7 mouse cellular contexts compared by ENCODE assay signal in the genomic region with DNA sequence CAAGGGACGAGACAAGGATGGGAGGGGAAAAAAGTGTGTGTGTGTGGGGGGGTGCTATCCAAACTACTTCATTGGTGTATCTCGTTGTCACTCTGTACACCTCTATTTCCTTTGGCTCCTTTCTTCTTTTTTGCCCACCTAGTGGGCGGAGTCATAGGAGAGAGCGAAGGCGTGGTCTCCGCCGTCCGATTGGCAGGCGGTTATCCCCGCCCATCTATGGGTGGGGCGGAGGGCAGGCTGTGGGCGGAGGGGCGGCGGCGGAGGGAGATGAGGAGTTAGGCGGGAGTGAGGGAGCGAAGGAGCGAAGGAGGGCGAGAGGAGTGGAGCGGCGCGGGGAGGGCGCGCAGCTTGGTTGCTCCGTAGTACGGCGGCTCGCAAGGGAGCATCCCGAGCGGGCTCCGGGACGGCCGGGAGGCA. TPM values are rescaled to one million over a fixed set of nuclear protein-coding genes. Genes with fewer than 3 reads are reported as not detected.
DNase-seq lines count a peak whose midpoint lies in the region; ATAC-seq lines count a peak whose summit lies in the region.

A gene (plus strand): TSS at position 216 of the 417 bp plus-strand sequence.

- WGBS in embryonic facial prominence, embryonic 11.5 days, result under 1% methylated on average over 30 of the region's 33 CpGs
- WGBS in limb, embryonic 11.5 days, result 0% methylated on average over 27 of the region's 33 CpGs
- WGBS in midbrain, embryonic 14.5 days, result under 1% methylated on average over 29 of the region's 33 CpGs

- H3K9ac ChIP-seq in embryonic facial prominence, embryonic 11.5 days (replicated peaks; ENCODE audit: low read length), result peak within 1 kb of the TSS; percentile 95
- H3K9ac ChIP-seq in limb, embryonic 11.5 days (ENCODE audit: low read length), result peak within 1 kb of the TSS; percentile 89
- peak within 1 kb of the TSS; percentile 93 for H3K9ac ChIP-seq in midbrain, embryonic 14.5 days (replicated peaks; ENCODE audit: low read length)

- H3K4me3 ChIP-seq in embryonic facial prominence, embryonic 11.5 days (ENCODE audit: low read depth, low read length), result peak within 1 kb of the TSS; percentile 93
- H3K4me3 ChIP-seq in limb, embryonic 11.5 days (ENCODE audit: low read depth, low read length), result peak within 1 kb of the TSS; percentile 77
- peak within 1 kb of the TSS; percentile 92 for H3K4me3 ChIP-seq in midbrain, embryonic 14.5 days (replicated peaks; ENCODE audit: low read depth, low read length)

- no peaks in the 10 kb centered on the region for H3K36me3 ChIP-seq in embryonic facial prominence, embryonic 11.5 days (replicated peaks; ENCODE audit: control insufficient read depth, insufficient read depth, low read depth, low read length)
- no peaks in the 10 kb centered on the region for H3K36me3 ChIP-seq in limb, embryonic 11.5 days (ENCODE audit: control insufficient read depth, insufficient read depth, low read length)
- H3K36me3 ChIP-seq in midbrain, embryonic 14.5 days (ENCODE audit: control insufficient read depth, insufficient read depth, low read length), result peaks cover 7% of the 10 kb centered on the region; the same call in 1 of the 2 replicates

- peak within 1 kb of the TSS; percentile 93 for H3K27ac ChIP-seq in embryonic facial prominence, embryonic 11.5 days (replicated peaks; ENCODE audit: low read depth, low read length)
- H3K27ac ChIP-seq in limb, embryonic 11.5 days (replicated peaks; ENCODE audit: low read depth, low read length), result peak within 1 kb of the TSS; percentile 90
- H3K27ac ChIP-seq in midbrain, embryonic 14.5 days (replicated peaks; ENCODE audit: low read depth, low read length), result peak within 1 kb of the TSS; percentile 92

- ATAC-seq in embryonic facial prominence, embryonic 11.5 days (replicated peaks; ENCODE audit: insufficient number of reproducible peaks, low FRiP score, low TSS enrichment, low read depth), result peak; percentile 92
- peak; percentile 64 for ATAC-seq in granulocyte monocyte progenitor cell, adult 5-6 weeks (replicated peaks; ENCODE audit: poor library complexity, severe bottlenecking)
- peak; percentile 94 for ATAC-seq in limb, embryonic 11.5 days (ENCODE audit: insufficient number of reproducible peaks, low FRiP score, low TSS enrichment, low read depth)
- peak; percentile 93 for ATAC-seq in midbrain, embryonic 14.5 days (ENCODE audit: low FRiP score, low TSS enrichment)

- H3K9me3 ChIP-seq in embryonic facial prominence, embryonic 11.5 days (replicated peaks; ENCODE audit: control insufficient read depth, low read length), result no peaks in the 10 kb centered on the region
- no peaks in the 10 kb centered on the region for H3K9me3 ChIP-seq in limb, embryonic 11.5 days (ENCODE audit: control insufficient read depth, low read length)
- no peaks in the 10 kb centered on the region for H3K9me3 ChIP-seq in midbrain, embryonic 14.5 days (ENCODE audit: control insufficient read depth, low read length)

- no peaks in the 10 kb centered on the region for H3K27me3 ChIP-seq in embryonic facial prominence, embryonic 11.5 days (ENCODE audit: control insufficient read depth, insufficient read depth, low read length)
- H3K27me3 ChIP-seq in limb, embryonic 11.5 days (ENCODE audit: control insufficient read depth, insufficient read depth, low read length), result no peaks in the 10 kb centered on the region
- no peaks in the 10 kb centered on the region for H3K27me3 ChIP-seq in midbrain, embryonic 14.5 days (ENCODE audit: control insufficient read depth, insufficient read depth, low read length)

- H3K4me1 ChIP-seq in embryonic facial prominence, embryonic 11.5 days (ENCODE audit: control insufficient read depth, insufficient read depth, low read length), result no peaks in the 10 kb centered on the region
- no peaks in the 10 kb centered on the region; the same call in 1 of the 2 replicates for H3K4me1 ChIP-seq in limb, embryonic 11.5 days (ENCODE audit: control insufficient read depth, insufficient read depth, low read length)
- peaks cover 38% of the 10 kb centered on the region for H3K4me1 ChIP-seq in midbrain, embryonic 14.5 days (ENCODE audit: control insufficient read depth, insufficient read depth, low read length)

- DNase-seq in adrenal gland, postnatal 14 days, result peak; percentile 99
- DNase-seq in embryonic facial prominence, embryonic 11.5 days (ENCODE audit: low spot score), result peak; percentile 98
- DNase-seq in kidney, adult 18-20 months, result peak; percentile 98
- DNase-seq in limb, embryonic 11.5 days (ENCODE audit: low spot score), result peak; percentile 98
- peak; percentile 99 for DNase-seq in midbrain, embryonic 14.5 days
- DNase-seq in spleen, adult 18-20 months, result peak; percentile 97

- H3K4me2 ChIP-seq in embryonic facial prominence, embryonic 11.5 days (ENCODE audit: low read depth, low read length), result peak within 1 kb of the TSS; percentile 56
- H3K4me2 ChIP-seq in limb, embryonic 11.5 days (ENCODE audit: low read depth, severe bottlenecking), result peak within 1 kb of the TSS; percentile 76
- peak within 1 kb of the TSS; percentile 72 for H3K4me2 ChIP-seq in midbrain, embryonic 14.5 days (ENCODE audit: low read length)

RNA-seq across cellular contexts. Expression of the gene that starts here (rescaled TPM):
- total RNA-seq in adrenal gland, postnatal 14 days (2021), result 43.1 and 48.7 TPM in 2 replicates
- 36.5 and 40.1 TPM in 2 replicates for polyA plus RNA-seq in embryonic facial prominence, embryonic 11.5 days (2014; fragmentation: Nextera tagmentation; extraction: Ambion mirVana)
- total RNA-seq in granulocyte monocyte progenitor cell, adult 5-6 weeks (2014; fragmentation: Nextera tagmentation), result 9.3 and 10.7 TPM in 2 replicates
- 5.0 and 7.0 TPM in 2 replicates for total RNA-seq in granulocyte monocyte progenitor cell, adult 5-6 weeks (2017)
- 32.5 and 37.5 TPM in 2 replicates for polyA plus RNA-seq in limb, embryonic 11.5 days (2014; fragmentation: Nextera tagmentation; extraction: Ambion mirVana)
- polyA plus RNA-seq in midbrain, embryonic 14.5 days (2014; fragmentation: Nextera tagmentation; extraction: Ambion mirVana), result 57.8 and 67.5 TPM in 2 replicates

Comparison
In these comparisons a context has a peak if more than half of its experiments do, and no peak if none do; other contexts are left out.
1. Peak in every context shown above with its lines: DNase-seq, ATAC-seq, H3K4me3 ChIP-seq and H3K27ac ChIP-seq.